Mouse (Mus musculus) CH12.LX (cell line): ENCODE measurements at regions not wholly inside any gene's neighbourhood (a gene's known extent, or its start where the extent isn't known, plus 50 kb on each side); places are given as distances from the start of the nearest gene placed in this dataset.

Experiments
- CTCF ChIP-seq, 2 experiments: IDR thresholded peaks in 1 of 2; conservative IDR thresholded peaks in 1 of 2; 2 replicates each; pipeline ENCODE4 v1.5.1; 2011 to 2012; ENCODE audit warnings: low read depth in 2 of 2, low read length in 2 of 2, improper control_type of control experiment in 1 of 2, inconsistent platforms in 1 of 2, mild to moderate bottlenecking in 1 of 2, moderate library complexity in 1 of 2
- EP300 ChIP-seq: IDR thresholded peaks from 2 replicates; pipeline ENCODE4 v1.6.1; 2011; ENCODE audit warnings: low read length, improper control_type of control experiment
- MAX ChIP-seq: IDR thresholded peaks from 2 replicates; pipeline ENCODE4 v1.6.1; 2011; ENCODE audit warnings: low read length, improper control_type of control experiment
- MAZ ChIP-seq: IDR thresholded peaks from 2 replicates; pipeline ENCODE4 v1.6.1; 2012; ENCODE audit warnings: low read depth, mild to moderate bottlenecking, inconsistent platforms, low read length, improper control_type of control experiment, moderate library complexity
- MYC ChIP-seq: IDR thresholded peaks from 2 replicates; pipeline ENCODE4 v1.6.1; 2011; ENCODE audit warnings: low read depth, mild to moderate bottlenecking, improper control_type of control experiment, low read length
- POLR2A ChIP-seq: IDR thresholded peaks from 2 replicates; pipeline ENCODE4 v1.6.1; 2011; ENCODE audit warnings: low read depth, mild to moderate bottlenecking, improper control_type of control experiment, low read length
- ZC3H11A ChIP-seq: IDR thresholded peaks from 2 replicates; pipeline ENCODE4 v1.6.1; 2012; ENCODE audit warnings: low read depth, mild to moderate bottlenecking, inconsistent platforms, low read length, improper control_type of control experiment

- no peak for TF ChIP-seq CTCF (conservative IDR thresholded peaks at IDR 0.05 in 1 of 2, IDR thresholded peaks at IDR 0.05 in 1 of 2; ENCODE audit: low read depth in 2 of 2, low read length in 2 of 2)
- TF ChIP-seq ZC3H11A = no peak
- no peak for TF ChIP-seq MAX
- no peak for TF ChIP-seq POLR2A
- TF ChIP-seq MAZ = no peak
- no peak for TF ChIP-seq MYC
- TF ChIP-seq EP300 = no peak
Observed at GRCm38 (mm10) chr13:7994198-7994597, 208.5 kb upstream of the Adarb2 start.
